Mouse (Mus musculus) C2C12 (cell line): ENCODE measurements around the gene Tfam.

Experiments used
- CTCF ChIP-seq: IDR thresholded peaks from one replicate; pipeline ENCODE4 v1.5.1; 2011; ENCODE audit not compliant: control insufficient read depth, insufficient read depth, insufficient read length
- MAX ChIP-seq: IDR thresholded peaks from one replicate; pipeline ENCODE4 v1.6.1; 2011; ENCODE audit warnings: mild to moderate bottlenecking, control low read depth
- MYOD1 ChIP-seq: IDR thresholded peaks from one replicate; pipeline ENCODE4 v1.6.1; 2011; ENCODE audit warnings: low read depth; ENCODE audit not compliant: control insufficient read depth, insufficient read length
- MYOG ChIP-seq: IDR thresholded peaks from one replicate; pipeline ENCODE4 v1.6.1; 2011; ENCODE audit not compliant: control insufficient read depth, insufficient read length; ENCODE audit errors: extremely low read depth
- USF1 ChIP-seq: IDR thresholded peaks from one replicate; pipeline ENCODE4 v1.6.1; 2011; ENCODE audit warnings: low read depth, mild to moderate bottlenecking, control low read depth, moderate library complexity

DNA sequence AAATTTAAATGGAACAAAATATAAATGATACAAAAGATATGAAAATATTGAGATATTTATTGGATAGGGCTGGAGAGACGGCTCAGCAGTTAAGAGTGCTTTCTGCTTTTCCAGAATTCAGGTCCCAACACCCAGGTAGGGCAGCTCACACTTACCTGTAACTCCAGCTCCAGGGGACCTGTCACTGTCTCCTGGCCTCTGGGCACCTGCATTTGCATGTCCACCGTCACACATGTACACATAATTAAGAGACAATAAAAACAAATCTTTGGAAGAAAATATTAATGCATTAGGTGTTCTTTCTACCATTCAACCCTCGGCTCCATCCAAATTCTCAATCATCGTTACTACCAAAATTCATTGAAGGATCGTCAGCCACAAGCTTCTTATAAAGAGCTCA is 13.2 kb upstream of the Tfam start:
- TF ChIP-seq CTCF (no peak), MAX (no peak), USF1 (no peak), MYOG (no peak), MYOD1 (no peak)
